Mouse (Mus musculus) telencephalon, adult 2 months (tissue): ENCODE results near the gene Fgf18.

Experiments
- DNase-seq: peaks from one replicate; pipeline ENCODE4 v3.0.0-alpha.2; 2011; ENCODE audit warnings: low read depth, low spot score

Gene Fgf18

DNA sequence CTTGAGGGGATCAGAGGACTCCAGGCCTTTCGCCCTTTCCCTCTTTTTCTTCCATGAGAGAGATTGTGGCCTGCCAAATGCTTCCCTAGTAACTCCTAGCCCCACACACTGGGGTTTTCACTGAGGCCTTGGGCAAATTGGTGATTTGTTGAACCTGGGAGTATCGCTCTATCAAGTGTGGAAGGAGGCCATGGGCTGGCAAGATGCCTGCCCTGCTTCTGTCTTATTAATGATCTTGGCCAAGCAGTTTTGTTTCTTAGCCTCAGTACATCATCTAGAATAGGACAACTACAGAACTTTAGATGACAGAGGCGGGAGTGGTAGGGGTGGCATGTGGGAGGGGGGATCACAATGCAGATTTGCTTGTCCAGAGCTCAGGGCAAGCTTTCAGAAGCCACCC is 31.4 kb downstream of the Fgf18 start:
- no peak for DNase-seq

DNA sequence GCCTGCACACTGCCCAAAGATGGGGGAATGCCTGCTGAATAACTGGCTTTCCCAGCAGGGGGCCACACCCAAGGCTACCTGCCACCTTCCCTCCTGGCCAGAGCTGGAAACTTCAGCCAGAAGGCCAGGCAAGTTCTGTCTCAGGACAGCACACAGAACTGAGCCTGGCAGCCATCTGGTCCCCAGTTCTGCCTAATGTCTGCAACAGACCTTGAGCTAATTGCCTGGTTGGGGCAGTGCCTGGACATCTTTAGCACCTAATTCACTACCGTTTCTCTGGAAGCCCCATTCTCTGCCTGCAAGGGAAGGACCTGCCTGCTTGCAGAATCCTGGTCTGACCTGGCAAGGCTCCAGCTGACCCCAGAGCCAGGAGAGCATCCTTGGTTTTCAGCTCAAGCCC is 34.8 kb downstream of the Fgf18 start:
- DNase-seq, result no peak

DNA sequence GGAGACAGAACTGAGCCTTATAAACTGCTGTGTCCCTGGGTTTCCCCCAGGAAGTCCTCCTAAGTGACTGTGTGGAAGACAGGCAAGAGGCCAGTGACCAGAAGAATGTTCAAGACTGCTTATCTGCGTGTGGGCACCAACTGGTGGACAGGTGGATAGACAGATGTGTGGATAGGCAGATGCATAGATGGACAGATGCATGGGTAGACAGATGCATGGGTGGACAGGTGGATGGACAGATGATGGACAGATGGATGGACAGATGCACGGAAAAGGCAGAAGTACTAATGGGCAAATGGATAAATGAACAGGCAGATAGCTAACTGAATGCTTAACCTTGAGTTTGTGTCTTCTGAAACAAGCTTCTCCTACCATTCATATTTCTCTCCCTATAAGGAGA is 37.1 kb downstream of the Fgf18 start:
- no peak for DNase-seq

DNA sequence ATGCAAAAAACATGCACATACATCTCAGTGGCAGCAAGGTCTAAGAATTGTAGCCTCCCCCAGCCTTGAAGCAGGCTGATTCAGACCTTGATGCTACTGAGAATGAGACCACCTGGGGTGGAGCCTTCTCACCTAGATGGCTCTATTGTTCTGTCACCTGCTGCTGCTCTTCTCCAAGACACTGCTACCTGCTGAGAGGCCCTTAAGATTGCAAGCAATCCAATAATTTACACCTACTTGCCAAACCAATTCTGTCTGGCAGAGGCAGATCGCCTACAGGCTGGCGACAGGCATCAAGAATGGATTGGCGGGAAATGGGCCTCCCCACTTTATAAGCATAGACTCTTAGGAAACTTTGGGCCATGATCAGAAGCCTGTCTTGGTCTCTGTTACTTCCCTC is 39.7 kb downstream of the Fgf18 start:
- DNase-seq, result no peak

- no peak for DNase-seq
Measured at GRCm38 (mm10) chr11:33104911-33105316, 42.3 kb downstream of the Fgf18 start.

DNA sequence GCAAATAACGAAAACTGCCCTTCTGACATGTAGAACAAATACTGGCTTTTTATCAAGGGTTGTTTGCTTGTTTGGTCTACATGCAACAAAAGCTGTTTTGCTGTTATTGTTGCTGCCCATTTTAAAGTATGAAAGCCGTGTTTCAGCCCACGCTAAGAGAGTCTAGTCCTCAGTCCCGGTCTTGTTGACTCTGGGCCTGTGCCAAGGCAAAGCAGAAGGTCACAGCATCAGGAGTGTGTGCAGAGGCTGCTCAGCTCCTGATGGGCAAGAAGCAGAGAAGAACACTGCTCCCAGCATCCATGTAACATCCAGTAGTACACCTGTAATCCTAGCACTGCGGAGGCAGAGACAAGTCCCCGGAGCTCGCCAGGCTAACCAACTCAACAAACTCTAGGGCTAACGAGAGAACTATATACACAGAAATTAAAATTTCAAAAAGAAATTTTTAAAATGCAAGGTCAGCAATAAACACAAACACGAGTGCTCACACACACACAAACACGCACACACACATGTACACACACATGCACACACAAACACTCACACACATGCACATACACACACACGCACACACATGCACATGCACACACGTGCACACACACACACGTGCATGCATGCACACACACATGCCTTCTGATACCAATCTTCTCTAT is 43.8 kb downstream of the Fgf18 start:
- no peak for DNase-seq

DNA sequence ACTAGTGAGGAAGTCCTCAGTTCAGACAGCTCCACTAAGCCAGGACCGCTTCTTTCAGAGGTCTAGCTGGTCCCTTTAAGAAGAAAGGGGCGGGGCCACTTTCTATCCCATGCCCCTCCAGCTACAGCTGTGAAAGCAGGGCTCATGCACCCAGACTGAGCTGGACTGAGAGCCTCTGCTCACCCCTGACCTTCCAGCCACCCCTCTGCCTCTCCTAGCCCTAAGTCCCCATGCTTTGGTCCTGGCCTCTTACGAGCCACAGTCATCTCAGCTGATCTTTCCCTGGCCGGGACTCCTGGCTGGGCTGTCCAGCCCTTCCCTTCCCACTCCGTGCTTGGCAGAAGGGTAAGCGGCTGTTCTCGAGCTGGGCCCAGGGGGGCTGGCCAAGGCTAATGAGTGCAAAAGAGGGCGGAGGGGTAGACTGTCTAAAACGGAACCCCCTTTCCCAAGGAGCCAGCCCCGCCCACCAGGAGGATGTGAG is 47.1 kb downstream of the Fgf18 start:
- DNase-seq, result no peak

DNA sequence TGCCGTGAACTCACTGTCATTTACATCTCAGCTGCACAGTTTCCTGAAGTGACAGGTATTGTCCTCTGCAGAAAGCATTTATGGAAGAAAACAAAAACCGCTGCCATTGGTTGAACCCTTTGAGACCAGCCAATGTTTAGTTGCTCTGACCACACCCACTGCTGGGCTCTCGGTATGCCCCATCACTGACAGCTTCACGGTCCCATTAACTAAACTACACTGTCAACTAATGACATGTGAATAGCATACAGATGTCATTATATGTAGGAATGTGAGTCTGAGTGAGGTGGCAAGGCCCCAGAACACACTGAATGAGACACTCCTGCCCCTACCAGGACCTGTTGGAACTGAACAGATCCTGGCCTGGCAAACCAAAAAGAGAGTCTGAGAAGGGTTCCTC is 47.8 kb downstream of the Fgf18 start:
- no peak for DNase-seq

GRCm38 (mm10) chr11:33098446-33098845 is 48.8 kb downstream of the Fgf18 start:
- no peak for DNase-seq

- no peak for DNase-seq
Measured at GRCm38 (mm10) chr11:33097855-33098254, 49.3 kb downstream of the Fgf18 start.

DNA sequence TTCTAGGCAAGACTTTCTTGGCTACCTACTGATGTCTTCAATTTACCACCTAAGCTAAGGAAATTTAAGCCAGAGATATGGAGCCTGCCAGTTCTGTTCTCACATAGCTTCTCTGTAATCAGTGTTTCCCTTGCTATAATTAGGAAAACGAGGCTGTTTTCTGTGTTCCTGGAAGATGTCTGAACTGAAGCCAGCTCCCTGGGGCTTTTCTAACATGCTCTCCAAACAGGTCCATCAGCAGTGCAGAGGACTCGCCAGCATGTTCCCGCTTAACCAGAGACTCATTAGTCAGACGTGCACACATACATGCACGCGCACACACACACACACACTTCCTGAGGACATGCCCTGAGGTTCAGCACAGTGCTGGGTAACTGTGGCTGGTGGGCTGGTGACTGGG is 57.3 kb downstream of the Fgf18 start:
- peak; percentile 47 for DNase-seq

DNA sequence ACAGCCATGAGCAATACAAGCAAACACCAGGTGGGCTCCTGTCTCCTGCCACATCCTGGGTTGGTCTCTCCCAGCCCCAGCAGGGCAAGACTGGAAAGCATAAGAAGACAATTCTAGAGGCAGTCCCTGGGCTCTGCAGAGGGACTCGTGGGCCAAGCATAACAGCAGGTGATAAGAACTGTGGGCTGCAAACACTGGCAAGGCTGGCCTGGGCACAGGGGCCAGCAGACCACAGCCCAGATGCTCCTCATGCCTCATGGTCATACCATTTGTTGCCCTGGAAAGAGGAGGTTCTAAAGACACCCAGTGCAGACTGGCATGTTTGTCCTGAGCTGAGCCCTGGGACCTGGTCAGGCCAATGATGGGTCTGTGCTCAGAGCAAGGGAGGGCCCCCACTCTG is 59.0 kb downstream of the Fgf18 start:
- DNase-seq, result no peak

GRCm38 (mm10) chr11:33086046-33086445 is 61.2 kb downstream of the Fgf18 start:
- no peak for DNase-seq

DNA sequence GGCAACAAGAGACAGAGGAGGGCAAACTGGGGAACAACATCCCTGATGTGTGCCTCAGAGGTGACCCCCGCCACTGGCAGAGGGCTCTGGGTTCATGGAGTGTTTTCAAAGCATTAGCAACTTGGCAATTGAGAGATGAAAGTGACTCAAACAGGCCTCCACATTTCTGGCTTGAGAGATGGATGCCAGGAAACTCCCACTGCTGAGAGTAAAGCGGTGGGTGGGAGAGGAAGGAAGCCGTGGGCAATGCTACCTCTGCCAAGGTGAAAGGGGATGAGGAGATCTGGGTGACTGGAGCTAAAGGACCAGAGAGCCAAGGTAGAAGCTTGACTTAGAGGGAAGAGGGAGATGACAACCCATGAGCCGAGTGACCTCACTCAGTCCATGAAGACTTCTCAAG is 61.7 kb downstream of the Fgf18 start:
- DNase-seq, result no peak

GRCm38 (mm10) chr11:33085054-33085453 is 62.1 kb downstream of the Fgf18 start:
- no peak for DNase-seq

- DNase-seq, result no peak
Measured at GRCm38 (mm10) chr11:33084041-33084440, 63.2 kb downstream of the Fgf18 start.

DNA sequence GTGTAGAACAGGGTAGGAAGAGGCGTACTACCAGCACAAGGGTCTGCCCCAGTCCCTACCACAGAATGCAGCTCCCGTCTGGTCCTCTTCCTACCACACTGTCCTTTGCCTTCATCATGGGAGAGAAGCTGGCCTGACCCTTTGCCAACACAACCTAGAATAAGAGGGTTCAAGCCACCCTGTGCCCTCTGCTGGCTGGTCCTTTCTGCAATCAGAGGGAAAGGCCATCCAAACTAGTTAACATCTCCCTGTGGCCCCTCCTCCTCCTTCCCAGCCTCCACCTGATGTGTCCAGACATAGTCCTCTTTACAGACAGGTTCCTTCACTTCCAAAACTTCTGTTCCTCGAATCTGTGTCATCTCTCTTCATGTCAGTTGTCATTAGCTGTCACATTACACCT is 66.0 kb downstream of the Fgf18 start:
- DNase-seq, result no peak

GRCm38 (mm10) chr11:33080046-33080808 is 67.0 kb downstream of the Fgf18 start:
- no peak for DNase-seq

GRCm38 (mm10) chr11:33079424-33079823 is 67.8 kb downstream of the Fgf18 start:
- no peak for DNase-seq

DNA sequence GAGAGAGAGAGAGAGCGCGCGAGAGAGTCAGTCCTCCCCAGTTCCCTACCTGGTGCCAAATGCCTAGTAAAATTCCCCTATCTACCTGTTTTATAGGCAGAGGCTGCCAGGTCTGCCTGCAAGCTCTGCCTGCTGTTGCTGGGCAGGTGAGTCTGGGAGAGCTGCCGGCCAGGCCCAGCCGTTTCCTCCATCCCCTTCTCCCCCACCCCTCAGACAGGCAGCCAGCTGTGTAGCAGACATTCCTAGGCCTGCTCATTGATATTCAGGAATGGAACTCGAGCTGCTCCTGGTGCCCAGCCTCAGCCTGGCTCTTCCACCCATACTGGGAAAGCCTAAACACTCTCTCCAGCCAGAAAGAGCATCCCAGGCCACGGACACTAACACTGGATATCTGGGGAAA is 69.2 kb downstream of the Fgf18 start:
- DNase-seq, result no peak

DNA sequence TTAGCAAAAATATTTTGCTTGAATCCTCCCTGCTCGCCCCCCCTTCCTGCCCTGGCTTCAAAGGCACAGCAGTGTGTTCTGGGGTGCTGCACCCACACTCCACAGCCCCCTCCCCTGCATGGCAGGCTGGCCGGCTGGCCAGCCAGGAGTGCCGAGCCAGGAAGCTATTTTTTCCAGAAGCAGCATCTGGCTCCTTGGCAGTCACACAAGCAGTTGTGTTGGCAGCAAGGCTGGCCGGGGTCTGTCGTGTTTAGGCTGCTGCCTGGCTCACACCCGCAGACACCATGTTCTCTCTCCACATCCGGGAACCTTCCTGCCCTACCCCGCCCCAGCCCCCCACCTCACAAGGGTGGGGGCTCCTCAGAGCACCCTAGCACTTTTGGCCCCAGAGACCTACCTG is 71.9 kb downstream of the Fgf18 start:
- DNase-seq, result no peak

GRCm38 (mm10) chr11:33074541-33074940 is 72.7 kb downstream of the Fgf18 start:
- no peak for DNase-seq

DNA sequence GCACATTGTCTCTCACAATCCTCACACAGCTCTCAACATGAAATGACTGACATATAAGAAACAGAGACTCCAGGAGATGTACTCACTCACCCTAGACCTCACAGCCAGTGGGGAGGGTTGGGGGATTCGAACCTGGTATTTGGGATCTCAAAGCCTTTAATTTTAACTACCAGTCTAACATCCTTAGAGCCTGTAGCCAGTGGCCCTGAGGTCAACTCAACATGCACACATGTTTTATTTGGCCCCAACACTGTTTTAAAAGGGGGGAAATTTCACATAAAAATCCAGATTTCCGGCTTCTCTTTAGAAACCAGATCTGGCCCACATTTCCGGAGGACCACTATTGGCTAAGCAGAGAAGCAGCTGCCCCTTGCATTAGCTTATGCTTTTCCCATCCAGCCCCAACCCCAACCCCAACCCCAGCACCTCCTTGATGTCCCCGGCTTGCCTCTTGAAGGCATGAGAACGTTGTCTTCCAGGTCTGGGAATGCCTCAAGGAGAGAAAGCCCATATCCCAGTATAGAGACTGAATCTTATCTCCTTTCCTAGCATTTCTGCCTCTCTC is 75.8 kb downstream of the Fgf18 start:
- DNase-seq, result no peak
